Mouse (Mus musculus) lung, postnatal 0 days (tissue): ENCODE measurements at regions not wholly inside any gene's neighbourhood (a gene's known extent, or its start where the extent isn't known, plus 50 kb on each side); places are given as distances from the start of the nearest gene placed in this dataset.

ENCODE experiments used
- ATAC-seq: fragments of 200-750 bp; cut with Nextera tagmentation; 2 replicates; pipeline ENCODE4 v1.8.0; 2017; ENCODE audit warnings: moderate library complexity
- DNase-seq: peaks from one replicate; pipeline ENCODE4 v3.0.0-alpha.2; 2016; ENCODE audit warnings: low spot score
- H3K27ac ChIP-seq: fragments of 300-500 bp; sonication (generic); 2 replicates; pipeline ENCODE4 v1.5.1; 2014; ENCODE audit warnings: antibody characterized with exemption, mild to moderate bottlenecking, low read length, mixed read lengths
- H3K27me3 ChIP-seq: fragments of 300-500 bp; sonication (generic); replicated peaks from 2 replicates; pipeline ENCODE4 v1.6.1; 2014; ENCODE audit warnings: low read length, mixed read lengths; ENCODE audit not compliant: insufficient read depth
- H3K36me3 ChIP-seq: fragments of 300-500 bp; sonication (generic); 2 replicates; pipeline ENCODE4 v1.6.1; 2014; ENCODE audit warnings: low read length, mixed read lengths; ENCODE audit not compliant: insufficient read depth
- H3K4me1 ChIP-seq: fragments of 300-500 bp; sonication (generic); 2 replicates; pipeline ENCODE4 v1.6.1; 2014; ENCODE audit warnings: antibody characterized with exemption, low read depth, low read length, mixed read lengths; ENCODE audit not compliant: insufficient read depth
- H3K4me2 ChIP-seq: fragments of 300-500 bp; sonication (generic); replicated peaks from 2 replicates; pipeline ENCODE4 v1.6.1; 2014; ENCODE audit warnings: low read depth, mild to moderate bottlenecking, low read length, moderate library complexity, mixed read lengths
- H3K4me3 ChIP-seq: fragments of 300-500 bp; sonication (generic); 2 replicates; pipeline ENCODE4 v1.5.1; 2014; ENCODE audit warnings: low read depth, low read length
- H3K9ac ChIP-seq: fragments of 300-500 bp; sonication (generic); replicated peaks from 2 replicates; pipeline ENCODE4 v1.6.1; 2014; ENCODE audit warnings: low read depth, mild to moderate bottlenecking
- H3K9me3 ChIP-seq: fragments of 300-500 bp; sonication (generic); 2 replicates; pipeline ENCODE4 v1.6.1; 2016; ENCODE audit warnings: low read length, mixed read lengths
- CTCF ChIP-seq: IDR thresholded peaks from 2 replicates; pipeline ENCODE4 v1.5.1; 2016; ENCODE audit warnings: antibody characterized with exemption, mild to moderate bottlenecking
- EP300 ChIP-seq: IDR thresholded peaks from 2 replicates; pipeline ENCODE4 v1.6.1; 2016; ENCODE audit warnings: antibody characterized with exemption, mild to moderate bottlenecking, control low read depth
- WGBS: fragments of 180-500 bp; shearing (Covaris S2); extraction: QIAGEN DNeasy Blood & Tissue Kit; methylation state at CpG from one replicate; pipeline ENCODE4 v1.1.7; 2014; 5-methylcytosine and 5-hydroxymethylcytosine counted together

GRCm38 (mm10) chr10:15172558-15172957 lies 454.5 kb upstream of the Gje1 start:
- TF ChIP-seq EP300 (no peak), CTCF (peak; percentile 39)
- Histone ChIP-seq H3K27ac (no peak overlapping the region), H3K4me1 (no peaks in the 10 kb centered on the region), H3K36me3 (no peaks in the 10 kb centered on the region), H3K4me3 (no peak overlapping the region), H3K27me3 (no peaks in the 10 kb centered on the region), H3K9ac (no peak overlapping the region), H3K4me2 (no peak overlapping the region), H3K9me3 (no peaks in the 10 kb centered on the region)
- ATAC-seq: no peak
- no peak for DNase-seq
- 72% methylated on average over 1 of the region's 1 CpGs for WGBS

- H3K4me2 ChIP-seq: no peak overlapping the region
- ATAC-seq: no peak
- H3K4me3 ChIP-seq: no peak overlapping the region
- no peaks in the 10 kb centered on the region for H3K4me1 ChIP-seq
- TF ChIP-seq EP300: no peak
- TF ChIP-seq CTCF: no peak
- no peak overlapping the region for H3K9ac ChIP-seq
- no peak overlapping the region for H3K27ac ChIP-seq
- H3K36me3 ChIP-seq: no peaks in the 10 kb centered on the region
- 61% methylated on average over 2 of the region's 2 CpGs for WGBS
- no peaks in the 10 kb centered on the region for H3K27me3 ChIP-seq
- no peaks in the 10 kb centered on the region for H3K9me3 ChIP-seq
- no peak for DNase-seq
These were observed 422.7 kb upstream of the Gje1 start for GRCm38 (mm10) chr10:15140703-15141102.
